Mouse (Mus musculus): ENCODE results near the gene Nphs1. TPM values are rescaled to one million over a fixed set of nuclear protein-coding genes. Genes with fewer than 3 reads are reported as not detected.

Gene Nphs1
- total RNA-seq, 2 experiments from 2014 or later = not detected

Other genes with a start within 250 kb of the Nphs1 start
- 10 to 100 TPM; 91.6 to 94.0 TPM for gene Polr2i, start 226.4 kb upstream of the Nphs1 start, total RNA-seq (2021)
- gene Tbcb, start 226.0 kb upstream of the Nphs1 start, total RNA-seq (2021) = 10 to 100 TPM; 62.5 to 64.9 TPM
- gene Ovol3, start 222.6 kb upstream of the Nphs1 start, total RNA-seq (2021) = under 1 TPM; 0.78 TPM
- gene Thap8, start 178.2 kb upstream of the Nphs1 start, total RNA-seq (2021) = under 1 TPM; 0.29 to 0.96 TPM
- 1 to 10 TPM; 5.5 to 7.4 TPM for gene Wdr62, start 177.9 kb upstream of the Nphs1 start, total RNA-seq (2021)
- gene Clip3, start 166.6 kb upstream of the Nphs1 start, total RNA-seq (2021) = 10 to 100 TPM; 29.8 to 42.1 TPM
- 10 to 100 TPM; 25.0 to 26.5 TPM for gene Alkbh6, start 149.6 kb upstream of the Nphs1 start, total RNA-seq (2021)
- 1 to 10 TPM; 2.5 to 3.8 TPM for gene Syne4, start 143.5 kb upstream of the Nphs1 start, total RNA-seq (2021)
- gene E130208F15Rik, start 136.6 kb upstream of the Nphs1 start, total RNA-seq (2021) = 1 to 10 TPM; 1.2 to 1.4 TPM
- gene Sdhaf1, start 134.4 kb upstream of the Nphs1 start, total RNA-seq (2021) = 10 to 100 TPM; 12.0 to 13.2 TPM
- gene Lrfn3, start 95.5 kb upstream of the Nphs1 start, total RNA-seq (2021) = 1 to 10 TPM; 3.3 to 3.8 TPM
- gene Tyrobp, start 44.6 kb upstream of the Nphs1 start, total RNA-seq (2021) = 10 to 100 TPM; 24.9 to 33.3 TPM
- gene Hcst, start 38.5 kb upstream of the Nphs1 start, total RNA-seq (2021) = under 1 TPM in 1 of 2 experiments, not detected in 1; 0.74 TPM
- under 1 TPM; 0.56 to 0.67 TPM for gene Nfkbid, start 36.6 kb upstream of the Nphs1 start, total RNA-seq (2021)
- gene Aplp1, start 12.8 kb upstream of the Nphs1 start, total RNA-seq (2021) = 1 to 10 TPM; 3.5 to 4.2 TPM
- gene Kirrel2, start 625 bp upstream of the Nphs1 start, total RNA-seq (2021) = under 1 TPM; 0.39 to 0.93 TPM
- gene Prodh2, start 35.3 kb downstream of the Nphs1 start, total RNA-seq (2021) = under 1 TPM in 1 of 2 experiments, not detected in 1; 0.44 TPM
- 1 to 10 TPM; 9.6 to 9.8 TPM for gene Arhgap33, start 76.7 kb downstream of the Nphs1 start, total RNA-seq (2021)
- 100 to 1,000 TPM; 182 to 186 TPM for gene Hspb6, start 93.9 kb downstream of the Nphs1 start, total RNA-seq (2021)
- 10 to 100 TPM; 10.1 to 10.4 TPM for gene Proser3, start 94.0 kb downstream of the Nphs1 start, total RNA-seq (2021)
- gene Lin37, start 101.5 kb downstream of the Nphs1 start, total RNA-seq (2021) = 10 to 100 TPM; 17.3 to 18.6 TPM
- gene U2af1l4, start 105.0 kb downstream of the Nphs1 start, total RNA-seq (2021) = 10 to 100 TPM; 55.6 to 62.4 TPM
- gene Gm49396, start 105.0 kb downstream of the Nphs1 start, total RNA-seq (2021) = 1 to 10 TPM; 2.6 to 2.9 TPM
- gene Psenen, start 105.3 kb downstream of the Nphs1 start, total RNA-seq (2021) = 100 to 1,000 TPM in 1 of 2 experiments, 10 to 100 TPM in 1; 87.0 to 103 TPM
- gene Igflr1, start 107.1 kb downstream of the Nphs1 start, total RNA-seq (2021) = 1 to 10 TPM; 1.5 to 1.7 TPM
- gene Kmt2b, start 130.4 kb downstream of the Nphs1 start, total RNA-seq (2021) = 10 to 100 TPM; 34.0 to 34.2 TPM
- not detected for gene Zbtb32, start 140.6 kb downstream of the Nphs1 start, total RNA-seq (2021)
- under 1 TPM; 0.32 to 0.67 TPM for gene Upk1a, start 154.5 kb downstream of the Nphs1 start, total RNA-seq (2021)
- 1,000 to 10,000 TPM; 1,025 to 1,032 TPM for gene Cox6b1, start 167.8 kb downstream of the Nphs1 start, total RNA-seq (2021)
- not detected for gene Etv2, start 177.5 kb downstream of the Nphs1 start, total RNA-seq (2021)
- gene Rbm42, start 192.0 kb downstream of the Nphs1 start, total RNA-seq (2021) = 10 to 100 TPM; 54.6 to 56.2 TPM
- 10 to 100 TPM in 1 of 2 experiments, 1 to 10 TPM in 1; 7.1 to 10.4 TPM for gene Haus5, start 206.7 kb downstream of the Nphs1 start, total RNA-seq (2021)
- gene Pmis2, start 213.3 kb downstream of the Nphs1 start, total RNA-seq (2021) = not detected
- not detected for gene 2200002J24Rik, start 240.6 kb downstream of the Nphs1 start, total RNA-seq (2021)